Mouse (Mus musculus): ENCODE data around the gene Zfp94.

GRCm38 (mm10) chr7:24253779-24254615 is 62.5 kb downstream of the Zfp94 start:
- TF ChIP-seq POLR2A (IDR thresholded peaks at IDR 0.05; ENCODE audit: insufficient read depth, low read depth, low read length) = no peak
- no peak for TF ChIP-seq CTCF (IDR thresholded peaks at IDR 0.05; ENCODE audit: insufficient read depth, low read depth, low read length)

All from olfactory bulb, adult 2 months (tissue).